In genomic region chr8:91711981-91712598, GRCm38 (mm10) we compare ENCODE assay signal across 13 mouse cellular contexts.
DNase-seq lines count a peak whose midpoint lies in the region; ATAC-seq and TF ChIP-seq lines count a peak whose summit lies in the region.
"Had no signal": no experiment of that assay in that cellular context is flagged by ENCODE, and none has a peak within 500 bp of the region (broad histone marks: within the 10 kb centered on the region; RNA-seq: fewer than 3 reads in every experiment).

No protein-coding gene starts in this region.

- H3K27me3 ChIP-seq in heart, embryonic 14.5 days (ENCODE audit: control insufficient read depth, insufficient read depth, low read length) = no peaks in the 10 kb centered on the region; the same call in 1 of the 2 replicates
- no peaks in the 10 kb centered on the region for H3K27me3 ChIP-seq in embryonic facial prominence, embryonic 14.5 days (replicated peaks; ENCODE audit: control insufficient read depth, insufficient read depth, low read length)
- H3K27me3 ChIP-seq in midbrain, embryonic 13.5 days = peaks cover 16% of the 10 kb centered on the region
- H3K27me3 ChIP-seq in lung, postnatal 0 days (replicated peaks; ENCODE audit: insufficient read depth, low read length) = peaks cover 8% of the 10 kb centered on the region; the same call in 1 of the 2 replicates

- peak overlapping the region; percentile 66 for H3K4me2 ChIP-seq in heart, embryonic 14.5 days (ENCODE audit: low read length)
- H3K4me2 ChIP-seq in embryonic facial prominence, embryonic 14.5 days (ENCODE audit: low read depth, low read length) = 0 out of 2 replicates have a peak overlapping the region, but pooled peaks have one; percentile 64
- H3K4me2 ChIP-seq in midbrain, embryonic 13.5 days (replicated peaks) = peak overlapping the region; percentile 59
- H3K4me2 ChIP-seq in lung, postnatal 0 days (replicated peaks; ENCODE audit: low read depth, low read length) = no peak overlapping the region

- no peak for TF ChIP-seq EP300 in lung, postnatal 0 days (IDR thresholded peaks at IDR 0.05)

- peak overlapping the region in 1 of 2 experiments; percentile 31; a peak in 2 of 4 replicates for H3K27ac ChIP-seq in heart, embryonic 14.5 days (replicated peaks in 1 of 2; ENCODE audit: control insufficient read depth in 1 of 2, insufficient read depth in 1 of 2, low read depth in 2 of 2, low read length in 2 of 2)
- H3K27ac ChIP-seq in embryonic facial prominence, embryonic 14.5 days (replicated peaks; ENCODE audit: low read depth, low read length) = no peak overlapping the region
- H3K27ac ChIP-seq in midbrain, embryonic 13.5 days = peak overlapping the region; percentile 64; the same call in 1 of the 2 replicates
- H3K27ac ChIP-seq in lung, postnatal 0 days (ENCODE audit: low read length) = no peak overlapping the region
- H3K27ac ChIP-seq: macrophage had no signal

- 0 out of 2 replicates have a peak overlapping the region, but pooled peaks have one; percentile 56 for H3K9ac ChIP-seq in heart, embryonic 14.5 days (ENCODE audit: low read length)
- H3K9ac ChIP-seq in embryonic facial prominence, embryonic 14.5 days (ENCODE audit: low read depth, low read length) = no peak overlapping the region
- H3K9ac ChIP-seq in midbrain, embryonic 13.5 days (replicated peaks) = no peak overlapping the region
- H3K9ac ChIP-seq in lung, postnatal 0 days (replicated peaks; ENCODE audit: low read depth) = no peak overlapping the region

- H3K4me1 ChIP-seq in heart, embryonic 14.5 days (ENCODE audit: control insufficient read depth in 2 of 2, insufficient read depth in 2 of 2, low read length in 2 of 2) = peaks cover 34 to 47% of the 10 kb centered on the region in 2 experiments
- H3K4me1 ChIP-seq in embryonic facial prominence, embryonic 14.5 days (ENCODE audit: control insufficient read depth, insufficient read depth, low read length) = peaks cover 7% of the 10 kb centered on the region; the same call in 1 of the 2 replicates
- peaks cover 71% of the 10 kb centered on the region for H3K4me1 ChIP-seq in midbrain, embryonic 13.5 days (replicated peaks)
- H3K4me1 ChIP-seq in lung, postnatal 0 days (ENCODE audit: insufficient read depth, low read depth, low read length) = no peaks in the 10 kb centered on the region

- TF ChIP-seq CTCF in lung, postnatal 0 days (IDR thresholded peaks at IDR 0.05) = no peak

- ATAC-seq in heart, embryonic 14.5 days (ENCODE audit: insufficient number of reproducible peaks, insufficient read depth, low FRiP score, low read depth) = no peak
- ATAC-seq in embryonic facial prominence, embryonic 14.5 days (ENCODE audit: low read depth) = no peak
- ATAC-seq in midbrain, embryonic 13.5 days = no peak
- no peak for ATAC-seq in monocyte, adult 5-6 weeks (replicated peaks; ENCODE audit: insufficient number of reproducible peaks, low FRiP score, low TSS enrichment, poor library complexity, severe bottlenecking)
- no peak for ATAC-seq in lung, postnatal 0 days
- ATAC-seq: inflammation-experienced regulatory T-cells, adult 6 months; Patski had no signal

- no peaks in the 10 kb centered on the region for H3K36me3 ChIP-seq in heart, embryonic 14.5 days (ENCODE audit: control insufficient read depth, insufficient read depth, low read length)
- no peaks in the 10 kb centered on the region for H3K36me3 ChIP-seq in embryonic facial prominence, embryonic 14.5 days (ENCODE audit: control insufficient read depth, insufficient read depth, low read length)
- H3K36me3 ChIP-seq in midbrain, embryonic 13.5 days = no peaks in the 10 kb centered on the region
- H3K36me3 ChIP-seq in lung, postnatal 0 days (ENCODE audit: insufficient read depth, low read length) = no peaks in the 10 kb centered on the region

- H3K9me3 ChIP-seq in heart, embryonic 14.5 days (ENCODE audit: control insufficient read depth, low read length) = no peaks in the 10 kb centered on the region
- 0 out of 2 replicates have a peak, but pooled peaks cover 4% of the 10 kb centered on the region for H3K9me3 ChIP-seq in embryonic facial prominence, embryonic 14.5 days (ENCODE audit: control insufficient read depth, low read length)
- H3K9me3 ChIP-seq in midbrain, embryonic 13.5 days = no peaks in the 10 kb centered on the region
- H3K9me3 ChIP-seq in lung, postnatal 0 days (ENCODE audit: low read length) = no peaks in the 10 kb centered on the region

- no peak overlapping the region for H3K4me3 ChIP-seq in heart, embryonic 14.5 days (ENCODE audit: control insufficient read depth in 1 of 2, insufficient read depth in 1 of 2, low read depth in 1 of 2, low read length in 2 of 2)
- H3K4me3 ChIP-seq in embryonic facial prominence, embryonic 14.5 days (ENCODE audit: low read depth, low read length) = no peak overlapping the region
- H3K4me3 ChIP-seq in midbrain, embryonic 13.5 days (replicated peaks) = no peak overlapping the region
- no peak overlapping the region for H3K4me3 ChIP-seq in lung, postnatal 0 days (ENCODE audit: low read depth, low read length)
- H3K4me3 ChIP-seq: erythroblast, embryonic 14.5 days had no signal

- DNase-seq in heart, postnatal 4 days = no peak
- DNase-seq in embryo, embryonic 10 days (ENCODE audit: low spot score) = peak; percentile 48
- no peak for DNase-seq in embryonic facial prominence, embryonic 14.5 days (ENCODE audit: low spot score)
- no peak for DNase-seq in Muller cell, postnatal 12 days (ENCODE audit: inconsistent ontology term)
- DNase-seq in lung, postnatal 0 days (ENCODE audit: low spot score) = no peak
- DNase-seq: adrenal gland, postnatal 14 days had no signal

- WGBS in heart, embryonic 14.5 days = 25% methylated on average over 6 of the region's 6 CpGs
- WGBS in embryonic facial prominence, embryonic 14.5 days = 32% methylated on average over 6 of the region's 6 CpGs
- WGBS in midbrain, embryonic 13.5 days = 18% methylated on average over 6 of the region's 6 CpGs
- WGBS in lung, postnatal 0 days = 48% methylated on average over 6 of the region's 6 CpGs
